Mouse (Mus musculus) heart, embryonic 12.5 days (tissue): ENCODE measurements at regions not wholly inside any gene's neighbourhood (a gene's known extent, or its start where the extent isn't known, plus 50 kb on each side); places are given as distances from the start of the nearest gene placed in this dataset.
"Not testable (repeated sequence)": the region's sequence is repeated elsewhere in the genome, so short reads cannot be mapped to it uniquely, and the experiment has no call there.

Experiments
- ATAC-seq: fragments of 200-750 bp; cut with Nextera tagmentation; 2 replicates; pipeline ENCODE4 v1.8.0; 2017; ENCODE audit warnings: moderate TSS enrichment, moderate library complexity; ENCODE audit not compliant: insufficient number of reproducible peaks, low FRiP score
- H3K27ac ChIP-seq: fragments of 300-500 bp; sonication (generic); 2 replicates; pipeline ENCODE4 v1.5.1; 2016; ENCODE audit warnings: mild to moderate bottlenecking, moderate library complexity; ENCODE audit not compliant: poor library complexity, severe bottlenecking
- H3K27me3 ChIP-seq: fragments of 300-500 bp; sonication (generic); replicated peaks from 2 replicates; pipeline ENCODE4 v1.6.1; 2016; ENCODE audit warnings: mild to moderate bottlenecking, moderate library complexity
- H3K36me3 ChIP-seq: fragments of 300-500 bp; sonication (generic); 2 replicates; pipeline ENCODE4 v1.6.1; 2016; ENCODE audit warnings: mild to moderate bottlenecking, moderate library complexity
- H3K4me1 ChIP-seq: fragments of 300-500 bp; sonication (generic); replicated peaks from 2 replicates; pipeline ENCODE4 v1.6.1; 2016; ENCODE audit warnings: mild to moderate bottlenecking
- H3K4me2 ChIP-seq: fragments of 300-500 bp; sonication (generic); 2 replicates; pipeline ENCODE4 v1.6.1; 2016; ENCODE audit warnings: mild to moderate bottlenecking, moderate library complexity
- H3K4me3 ChIP-seq: fragments of 300-500 bp; sonication (generic); 2 replicates; pipeline ENCODE4 v1.5.1; 2016; ENCODE audit warnings: mild to moderate bottlenecking
- H3K9ac ChIP-seq: fragments of 300-500 bp; sonication (generic); 2 replicates; pipeline ENCODE4 v1.6.1; 2016; ENCODE audit warnings: mild to moderate bottlenecking, moderate library complexity
- H3K9me3 ChIP-seq: fragments of 300-500 bp; sonication (generic); replicated peaks from 2 replicates; pipeline ENCODE4 v1.6.1; 2016; ENCODE audit warnings: mild to moderate bottlenecking, moderate library complexity
- WGBS: fragments of 180-500 bp; shearing (Covaris S2); methylation state at CpG from one replicate; pipeline ENCODE4 v1.1.7; 2016; 5-methylcytosine and 5-hydroxymethylcytosine counted together

GRCm38 (mm10) chr6:6330271-6330670 lies 113.3 kb upstream of the Slc25a13 start:
- H3K27ac ChIP-seq = no peak overlapping the region
- no peaks in the 10 kb centered on the region for H3K4me1 ChIP-seq
- WGBS = 93% methylated on average over 1 of the region's 1 CpGs
- ATAC-seq = no peak
- no peaks in the 10 kb centered on the region for H3K27me3 ChIP-seq
- no peak overlapping the region for H3K9ac ChIP-seq
- H3K4me2 ChIP-seq = no peak overlapping the region
- peaks cover 10% of the 10 kb centered on the region for H3K9me3 ChIP-seq
- H3K4me3 ChIP-seq = no peak overlapping the region
- H3K36me3 ChIP-seq = no peaks in the 10 kb centered on the region

GRCm38 (mm10) chr6:6325516-6325915 lies 108.5 kb upstream of the Slc25a13 start:
- H3K4me2 ChIP-seq = no peak overlapping the region
- H3K27ac ChIP-seq = no peak overlapping the region
- no peaks in the 10 kb centered on the region for H3K27me3 ChIP-seq
- H3K36me3 ChIP-seq = no peaks in the 10 kb centered on the region
- no peak for ATAC-seq
- peaks cover 10% of the 10 kb centered on the region for H3K9me3 ChIP-seq
- H3K4me1 ChIP-seq = no peaks in the 10 kb centered on the region
- H3K4me3 ChIP-seq = no peak overlapping the region
- no peak overlapping the region for H3K9ac ChIP-seq
- WGBS = 26% methylated on average over 1 of the region's 1 CpGs

GRCm38 (mm10) chr6:6316725-6317124 lies 99.8 kb upstream of the Slc25a13 start:
- no peak overlapping the region for H3K4me2 ChIP-seq
- no peaks in the 10 kb centered on the region for H3K9me3 ChIP-seq
- no peak overlapping the region for H3K9ac ChIP-seq
- WGBS = 66% methylated on average over 4 of the region's 4 CpGs
- no peak overlapping the region for H3K27ac ChIP-seq
- ATAC-seq = no peak
- H3K27me3 ChIP-seq = no peaks in the 10 kb centered on the region
- H3K4me1 ChIP-seq = peaks cover 3% of the 10 kb centered on the region
- H3K36me3 ChIP-seq = no peaks in the 10 kb centered on the region
- H3K4me3 ChIP-seq = no peak overlapping the region

GRCm38 (mm10) chr6:6313171-6313570 lies 96.2 kb upstream of the Slc25a13 start:
- Histone ChIP-seq H3K4me1 (peaks cover 3% of the 10 kb centered on the region), H3K9ac (no peak overlapping the region), H3K9me3 (no peaks in the 10 kb centered on the region), H3K4me3 (no peak overlapping the region), H3K27me3 (no peaks in the 10 kb centered on the region), H3K4me2 (no peak overlapping the region), H3K27ac (no peak overlapping the region), H3K36me3 (no peaks in the 10 kb centered on the region)
- ATAC-seq = no peak
- WGBS = 76% methylated on average over 6 of the region's 6 CpGs

- Histone ChIP-seq H3K4me2 (no peak overlapping the region), H3K4me1 (no peaks in the 10 kb centered on the region), H3K9ac (no peak overlapping the region), H3K27me3 (no peaks in the 10 kb centered on the region), H3K27ac (no peak overlapping the region), H3K9me3 (no peaks in the 10 kb centered on the region), H3K4me3 (no peak overlapping the region), H3K36me3 (no peaks in the 10 kb centered on the region)
- WGBS = 74% methylated on average over 3 of the region's 3 CpGs
- no peak for ATAC-seq
Observed at GRCm38 (mm10) chr6:6310213-6310612, 93.2 kb upstream of the Slc25a13 start.

GRCm38 (mm10) chr6:6307618-6308017 lies 90.6 kb upstream of the Slc25a13 start:
- H3K27me3 ChIP-seq = no peaks in the 10 kb centered on the region
- H3K9me3 ChIP-seq = no peaks in the 10 kb centered on the region
- H3K27ac ChIP-seq = no peak overlapping the region
- no peak overlapping the region for H3K4me3 ChIP-seq
- no peaks in the 10 kb centered on the region for H3K36me3 ChIP-seq
- ATAC-seq = no peak
- no peak overlapping the region for H3K4me2 ChIP-seq
- H3K4me1 ChIP-seq = peaks cover 8% of the 10 kb centered on the region; the same call in 1 of the 2 replicates
- 62% methylated on average over 2 of the region's 2 CpGs for WGBS
- no peak overlapping the region for H3K9ac ChIP-seq

GRCm38 (mm10) chr6:6303767-6304166 lies 86.8 kb upstream of the Slc25a13 start:
- no peak for ATAC-seq
- Histone ChIP-seq H3K27ac (no peak overlapping the region), H3K4me3 (no peak overlapping the region), H3K36me3 (no peaks in the 10 kb centered on the region), H3K9me3 (no peaks in the 10 kb centered on the region), H3K4me2 (no peak overlapping the region), H3K27me3 (no peaks in the 10 kb centered on the region), H3K4me1 (peaks cover 27% of the 10 kb centered on the region), H3K9ac (no peak overlapping the region)
- WGBS = 39% methylated on average over 5 of the region's 5 CpGs

GRCm38 (mm10) chr6:6301001-6301510 lies 84.1 kb upstream of the Slc25a13 start:
- H3K4me2 ChIP-seq = no peak overlapping the region
- no peaks in the 10 kb centered on the region for H3K9me3 ChIP-seq
- H3K9ac ChIP-seq = no peak overlapping the region
- 86% methylated on average over 6 of the region's 6 CpGs for WGBS
- no peaks in the 10 kb centered on the region for H3K36me3 ChIP-seq
- H3K4me3 ChIP-seq = no peak overlapping the region
- H3K27ac ChIP-seq = no peak overlapping the region
- no peaks in the 10 kb centered on the region for H3K27me3 ChIP-seq
- no peak for ATAC-seq
- H3K4me1 ChIP-seq = peaks cover 32% of the 10 kb centered on the region

- 27% methylated on average over 14 of the region's 14 CpGs for WGBS
- H3K4me1 ChIP-seq = peaks cover 32% of the 10 kb centered on the region
- H3K27ac ChIP-seq = peak overlapping the region; percentile 77
- 0 out of 2 replicates have a peak, but pooled peaks cover 3% of the 10 kb centered on the region for H3K27me3 ChIP-seq
- no peak overlapping the region for H3K9ac ChIP-seq
- peak overlapping the region; percentile 25; the same call in 1 of the 2 replicates for H3K4me2 ChIP-seq
- peak; percentile 92 for ATAC-seq
- peaks cover 3% of the 10 kb centered on the region for H3K9me3 ChIP-seq
- H3K36me3 ChIP-seq = no peaks in the 10 kb centered on the region
- no peak overlapping the region for H3K4me3 ChIP-seq
Observed at GRCm38 (mm10) chr6:6298867-6299852, 82.2 kb upstream of the Slc25a13 start.

- H3K27ac ChIP-seq, H3K9ac ChIP-seq, H3K4me3 ChIP-seq, H3K9me3 ChIP-seq, H3K4me2 ChIP-seq, H3K36me3 ChIP-seq, ATAC-seq, H3K27me3 ChIP-seq: not testable (repeated sequence)
- WGBS = 74% methylated on average over 2 of the region's 2 CpGs
- H3K4me1 ChIP-seq = peaks cover 29% of the 10 kb centered on the region
Observed at GRCm38 (mm10) chr6:6295551-6295950, 78.6 kb upstream of the Slc25a13 start.

GRCm38 (mm10) chr6:6291781-6292180 lies 74.8 kb upstream of the Slc25a13 start:
- Histone ChIP-seq H3K27me3 (0 out of 2 replicates have a peak, but pooled peaks cover 3% of the 10 kb centered on the region), H3K9me3 (peaks cover 3% of the 10 kb centered on the region), H3K4me3 (no peak overlapping the region), H3K27ac (no peak overlapping the region), H3K9ac (no peak overlapping the region), H3K4me1 (peaks cover 25% of the 10 kb centered on the region), H3K36me3 (no peaks in the 10 kb centered on the region), H3K4me2 (no peak overlapping the region)
- no peak for ATAC-seq
- WGBS = 68% methylated on average over 3 of the region's 3 CpGs
